Mouse (Mus musculus): ENCODE measurements around the gene Glis1. TPM values are rescaled to one million over a fixed set of nuclear protein-coding genes. Genes with fewer than 3 reads are reported as not detected.
A peak's percentile ranks its signal among the peaks of the same experiment; 100 is the strongest.

Glis1 gene
- polyA plus RNA-seq, 2 experiments = 9.0 to 10.0 TPM

GRCm38 (mm10) chr4:107440306-107440705 lies 5.9 kb downstream of the Glis1 start:
- 14% methylated on average over 13 of the region's 13 CpGs for WGBS
- DNase-seq (ENCODE audit: low spot score) (no peak), ATAC-seq (ENCODE audit: low FRiP score, low read depth) (no peak)
- Histone ChIP-seq H3K4me2 (replicated peaks; ENCODE audit: low read depth, low read length, severe bottlenecking) (peak overlapping the region; percentile 35; the same call in 1 of the 2 replicates), H3K36me3 (ENCODE audit: control insufficient read depth, insufficient read depth, low read length) (no peaks in the 10 kb centered on the region), H3K27ac (replicated peaks; ENCODE audit: low read depth, low read length) (no peak overlapping the region), H3K9ac (ENCODE audit: low read depth, low read length, severe bottlenecking) (peak overlapping the region; percentile 17; the same call in 1 of the 2 replicates), H3K4me3 (replicated peaks; ENCODE audit: low read length) (no peak overlapping the region; the same call in 1 of the 2 replicates), H3K27me3 (ENCODE audit: control insufficient read depth, insufficient read depth, low read length) (peaks cover 47% of the 10 kb centered on the region), H3K4me1 (ENCODE audit: control insufficient read depth, insufficient read depth, low read length) (peaks cover 37% of the 10 kb centered on the region), H3K9me3 (ENCODE audit: control insufficient read depth, low read length) (0 out of 2 replicates have a peak, but pooled peaks cover 3% of the 10 kb centered on the region)
- TF ChIP-seq POLR2A (IDR thresholded peaks at IDR 0.05; ENCODE audit: borderline replicate concordance, extremely low read depth, insufficient read depth, insufficient read length) = no peak

GRCm38 (mm10) chr4:107442288-107442687 lies 7.9 kb downstream of the Glis1 start:
- Histone ChIP-seq H3K36me3 (ENCODE audit: control insufficient read depth, insufficient read depth, low read length) (no peaks in the 10 kb centered on the region), H3K4me3 (replicated peaks; ENCODE audit: low read length) (no peak overlapping the region; the same call in 1 of the 2 replicates), H3K9me3 (ENCODE audit: control insufficient read depth, low read length) (0 out of 2 replicates have a peak, but pooled peaks cover 3% of the 10 kb centered on the region), H3K9ac (ENCODE audit: low read depth, low read length, severe bottlenecking) (no peak overlapping the region), H3K27ac (replicated peaks; ENCODE audit: low read depth, low read length) (no peak overlapping the region), H3K27me3 (ENCODE audit: control insufficient read depth, insufficient read depth, low read length) (peaks cover 29% of the 10 kb centered on the region), H3K4me2 (replicated peaks; ENCODE audit: low read depth, low read length, severe bottlenecking) (peak overlapping the region; percentile 38), H3K4me1 (ENCODE audit: control insufficient read depth, insufficient read depth, low read length) (peaks cover 37% of the 10 kb centered on the region)
- ATAC-seq (ENCODE audit: low FRiP score, low read depth) (no peak), DNase-seq (ENCODE audit: low spot score) (peak; percentile 35)
- no peak for TF ChIP-seq POLR2A (IDR thresholded peaks at IDR 0.05; ENCODE audit: borderline replicate concordance, extremely low read depth, insufficient read depth, insufficient read length)
- WGBS = 31% methylated on average over 11 of the region's 11 CpGs

- Histone ChIP-seq H3K4me2 (replicated peaks; ENCODE audit: low read depth, low read length, severe bottlenecking) (peak overlapping the region; percentile 38), H3K9ac (ENCODE audit: low read depth, low read length, severe bottlenecking) (no peak overlapping the region), H3K27ac (replicated peaks; ENCODE audit: low read depth, low read length) (no peak overlapping the region), H3K9me3 (ENCODE audit: control insufficient read depth, low read length) (0 out of 2 replicates have a peak, but pooled peaks cover 3% of the 10 kb centered on the region), H3K4me3 (replicated peaks; ENCODE audit: low read length) (no peak overlapping the region; the same call in none of the 2 replicates), H3K27me3 (ENCODE audit: control insufficient read depth, insufficient read depth, low read length) (peaks cover 22% of the 10 kb centered on the region), H3K36me3 (ENCODE audit: control insufficient read depth, insufficient read depth, low read length) (no peaks in the 10 kb centered on the region), H3K4me1 (ENCODE audit: control insufficient read depth, insufficient read depth, low read length) (peaks cover 37% of the 10 kb centered on the region)
- ATAC-seq (ENCODE audit: low FRiP score, low read depth) (peak; percentile 61), DNase-seq (ENCODE audit: low spot score) (peak; percentile 54)
- 19% methylated on average over 16 of the region's 16 CpGs for WGBS
- TF ChIP-seq POLR2A (IDR thresholded peaks at IDR 0.05; ENCODE audit: borderline replicate concordance, extremely low read depth, insufficient read depth, insufficient read length) = no peak
These were observed 8.6 kb downstream of the Glis1 start for GRCm38 (mm10) chr4:107442891-107443483.

- ATAC-seq (ENCODE audit: low FRiP score, low read depth) (0 out of 2 replicates have a peak, but pooled peaks have one; percentile 13), DNase-seq (ENCODE audit: low spot score) (no peak)
- Histone ChIP-seq H3K27me3 (ENCODE audit: control insufficient read depth, insufficient read depth, low read length) (peaks cover 16% of the 10 kb centered on the region), H3K9ac (ENCODE audit: low read depth, low read length, severe bottlenecking) (no peak overlapping the region), H3K27ac (replicated peaks; ENCODE audit: low read depth, low read length) (no peak overlapping the region), H3K4me2 (replicated peaks; ENCODE audit: low read depth, low read length, severe bottlenecking) (peak overlapping the region; percentile 38), H3K9me3 (ENCODE audit: control insufficient read depth, low read length) (0 out of 2 replicates have a peak, but pooled peaks cover 3% of the 10 kb centered on the region), H3K36me3 (ENCODE audit: control insufficient read depth, insufficient read depth, low read length) (no peaks in the 10 kb centered on the region), H3K4me3 (replicated peaks; ENCODE audit: low read length) (no peak overlapping the region; the same call in 1 of the 2 replicates), H3K4me1 (ENCODE audit: control insufficient read depth, insufficient read depth, low read length) (peaks cover 36% of the 10 kb centered on the region)
- no peak for TF ChIP-seq POLR2A (IDR thresholded peaks at IDR 0.05; ENCODE audit: borderline replicate concordance, extremely low read depth, insufficient read depth, insufficient read length)
- 29% methylated on average over 11 of the region's 11 CpGs for WGBS
These were observed 9.2 kb downstream of the Glis1 start for GRCm38 (mm10) chr4:107443621-107444020.

- ATAC-seq (ENCODE audit: low FRiP score, low read depth) (no peak), DNase-seq (ENCODE audit: low spot score) (no peak)
- H3K4me2 ChIP-seq (replicated peaks; ENCODE audit: low read depth, low read length, severe bottlenecking) = no peak overlapping the region
- H3K27me3 ChIP-seq (ENCODE audit: control insufficient read depth, insufficient read depth, low read length) = peaks cover 5% of the 10 kb centered on the region; the same call in 1 of the 2 replicates
- 0 out of 2 replicates have a peak, but pooled peaks cover 3% of the 10 kb centered on the region for H3K9me3 ChIP-seq (ENCODE audit: control insufficient read depth, low read length)
- H3K4me1 ChIP-seq (ENCODE audit: control insufficient read depth, insufficient read depth, low read length) = peaks cover 10% of the 10 kb centered on the region
- no peak for TF ChIP-seq POLR2A (IDR thresholded peaks at IDR 0.05; ENCODE audit: borderline replicate concordance, extremely low read depth, insufficient read depth, insufficient read length)
- WGBS = 76% methylated on average over 6 of the region's 6 CpGs
- no peaks in the 10 kb centered on the region for H3K36me3 ChIP-seq (ENCODE audit: control insufficient read depth, insufficient read depth, low read length)
- H3K4me3 ChIP-seq (replicated peaks; ENCODE audit: low read length) = no peak overlapping the region
- H3K27ac ChIP-seq (replicated peaks; ENCODE audit: low read depth, low read length) = no peak overlapping the region
- H3K9ac ChIP-seq (ENCODE audit: low read depth, low read length, severe bottlenecking) = no peak overlapping the region
These were observed 14.1 kb downstream of the Glis1 start for GRCm38 (mm10) chr4:107448481-107448880.
